Mouse (Mus musculus): ENCODE measurements around the gene Arhgap11a. TPM values are rescaled to one million over a fixed set of nuclear protein-coding genes. Genes with fewer than 3 reads are reported as not detected.
A peak's percentile ranks its signal among the peaks of the same experiment; 100 is the strongest.

Gene Arhgap11a
- total and polyA plus RNA-seq, 3 experiments = 24.3 to 43.1 (median 29.7) TPM

- H3K36me3 ChIP-seq (ENCODE audit: control insufficient read depth in 1 of 2, insufficient read depth in 2 of 2, low read length in 2 of 2) = no peaks in the 10 kb centered on the region
- no peaks in the 10 kb centered on the region for H3K9me3 ChIP-seq (replicated peaks; ENCODE audit: insufficient read depth, low read length)
- H3K4me3 ChIP-seq (ENCODE audit: control insufficient read depth in 1 of 2, insufficient read depth in 1 of 2, low read depth in 2 of 2, low read length in 2 of 2) = no peak overlapping the region
- DNase-seq (ENCODE audit: low read depth, low spot score) = no peak
- H3K4me1 ChIP-seq (ENCODE audit: control insufficient read depth in 1 of 2, insufficient read depth in 2 of 2, low read length in 2 of 2) = no peaks in the 10 kb centered on the region
- no peak overlapping the region for H3K9ac ChIP-seq (ENCODE audit: control insufficient read depth, low read depth, low read length, poor library complexity, severe bottlenecking)
- no peaks in the 10 kb centered on the region for H3K79me2 ChIP-seq (ENCODE audit: control insufficient read depth, insufficient read depth, low read length, poor library complexity)
- H3K27me3 ChIP-seq (ENCODE audit: control insufficient read depth in 1 of 2, insufficient read depth in 2 of 2, low read length in 2 of 2) = no peaks in the 10 kb centered on the region; a peak in 1 of 4 replicates
- TF ChIP-seq GABPA (IDR thresholded peaks at IDR 0.05; ENCODE audit: low read depth, low read length) (no peak), ZKSCAN1 (IDR thresholded peaks at IDR 0.05; ENCODE audit: low read depth, low read length) (peak; percentile 94)
- H3K27ac ChIP-seq (ENCODE audit: control insufficient read depth, low read depth, low read length) = no peak overlapping the region
Observed at GRCm38 (mm10) chr2:113793521-113793920, 54.9 kb downstream of the Arhgap11a start.

- H3K9me3 ChIP-seq (replicated peaks; ENCODE audit: insufficient read depth, low read length) = no peaks in the 10 kb centered on the region
- TF ChIP-seq SIN3A (IDR thresholded peaks at IDR 0.05; ENCODE audit: low read length) (no peak), TBP (IDR thresholded peaks at IDR 0.05; ENCODE audit: low read depth, low read length) (no peak), MAFK (IDR thresholded peaks at IDR 0.05; ENCODE audit: borderline replicate concordance, low read depth, low read length) (no peak), CTCF (IDR thresholded peaks at IDR 0.05 in 2 of 3, conservative IDR thresholded peaks at IDR 0.05 in 1 of 3; ENCODE audit: control insufficient read depth in 1 of 3, insufficient read depth in 1 of 3, low read depth in 2 of 3, low read length in 3 of 3, poor library complexity in 1 of 3, severe bottlenecking in 1 of 3) (no peak), CHD2 (IDR thresholded peaks at IDR 0.05; ENCODE audit: low read length) (no peak), HCFC1 (IDR thresholded peaks at IDR 0.05; ENCODE audit: low read depth, low read length) (no peak), SMC3 (IDR thresholded peaks at IDR 0.05; ENCODE audit: low read depth, low read length) (no peak), NELFE (IDR thresholded peaks at IDR 0.05; ENCODE audit: low read depth, low read length) (no peak), ELF1 (IDR thresholded peaks at IDR 0.05; ENCODE audit: low read depth, low read length) (no peak), ZNF384 (IDR thresholded peaks at IDR 0.05; ENCODE audit: low read depth, low read length) (no peak), TAL1 (IDR thresholded peaks at IDR 0.05; ENCODE audit: low read length) (no peak), NRF1 (IDR thresholded peaks at IDR 0.05; ENCODE audit: insufficient read depth, low read depth, low read length, poor library complexity, severe bottlenecking) (no peak), RCOR1 (IDR thresholded peaks at IDR 0.05; ENCODE audit: low read depth, low read length) (no peak), EP300 (IDR thresholded peaks at IDR 0.05; ENCODE audit: low read depth in 1 of 2, low read length in 2 of 2) (no peak), POLR2AphosphoS2 (IDR thresholded peaks at IDR 0.05; ENCODE audit: low read length) (no peak), CHD1 (IDR thresholded peaks at IDR 0.05; ENCODE audit: low read depth, low read length) (no peak), RAD21 (IDR thresholded peaks at IDR 0.05; ENCODE audit: low read depth, low read length) (no peak), TCF12 (IDR thresholded peaks at IDR 0.05; ENCODE audit: low read depth, low read length) (no peak)
- no peak for DNase-seq (ENCODE audit: low read depth, low spot score)
- no peaks in the 10 kb centered on the region; a peak in 1 of 4 replicates for H3K27me3 ChIP-seq (ENCODE audit: control insufficient read depth in 1 of 2, insufficient read depth in 2 of 2, low read length in 2 of 2)
- no peak overlapping the region for H3K4me3 ChIP-seq (ENCODE audit: control insufficient read depth in 1 of 2, insufficient read depth in 1 of 2, low read depth in 2 of 2, low read length in 2 of 2)
- no peaks in the 10 kb centered on the region for H3K4me1 ChIP-seq (ENCODE audit: control insufficient read depth in 1 of 2, insufficient read depth in 2 of 2, low read length in 2 of 2)
- no peaks in the 10 kb centered on the region for H3K36me3 ChIP-seq (ENCODE audit: control insufficient read depth in 1 of 2, insufficient read depth in 2 of 2, low read length in 2 of 2)
- no peak overlapping the region for H3K27ac ChIP-seq (ENCODE audit: control insufficient read depth, low read depth, low read length)
- no peaks in the 10 kb centered on the region for H3K79me2 ChIP-seq (ENCODE audit: control insufficient read depth, insufficient read depth, low read length, poor library complexity)
- no peak overlapping the region for H3K9ac ChIP-seq (ENCODE audit: control insufficient read depth, low read depth, low read length, poor library complexity, severe bottlenecking)
Observed at GRCm38 (mm10) chr2:113788821-113789387, 59.6 kb downstream of the Arhgap11a start.
